Mouse (Mus musculus) intestine, embryonic 15.5 days (tissue): ENCODE data around the gene Col2a1. TPM values are rescaled to one million over a fixed set of nuclear protein-coding genes. Genes with fewer than 3 reads are reported as not detected.

Experiments
- ATAC-seq: fragments of 200-750 bp; cut with Nextera tagmentation; 2 replicates; pipeline ENCODE4 v1.8.0; 2017; ENCODE audit warnings: moderate TSS enrichment, moderate library complexity
- H3K27ac ChIP-seq: fragments of 300-500 bp; sonication (generic); 2 replicates; pipeline ENCODE4 v1.5.1; 2015; ENCODE audit warnings: mild to moderate bottlenecking, inconsistent platforms
- H3K27me3 ChIP-seq: fragments of 300-500 bp; sonication (generic); replicated peaks from 2 replicates; pipeline ENCODE4 v1.6.1; 2015; ENCODE audit warnings: inconsistent platforms
- H3K36me3 ChIP-seq: fragments of 300-500 bp; sonication (generic); 2 replicates; pipeline ENCODE4 v1.6.1; 2015; ENCODE audit warnings: inconsistent platforms
- H3K4me1 ChIP-seq: fragments of 300-500 bp; sonication (generic); replicated peaks from 2 replicates; pipeline ENCODE4 v1.6.1; 2015; ENCODE audit warnings: inconsistent platforms
- H3K4me2 ChIP-seq: fragments of 300-500 bp; sonication (generic); replicated peaks from 2 replicates; pipeline ENCODE4 v1.6.1; 2015; ENCODE audit warnings: mild to moderate bottlenecking, inconsistent platforms
- H3K4me3 ChIP-seq: fragments of 300-500 bp; sonication (generic); replicated peaks from 2 replicates; pipeline ENCODE4 v1.5.1; 2015; ENCODE audit warnings: inconsistent platforms
- H3K9ac ChIP-seq: fragments of 300-500 bp; sonication (generic); 2 replicates; pipeline ENCODE4 v1.6.1; 2015; ENCODE audit warnings: inconsistent platforms
- H3K9me3 ChIP-seq: fragments of 300-500 bp; sonication (generic); 2 replicates; pipeline ENCODE4 v1.6.1; 2016; ENCODE audit warnings: inconsistent platforms
- WGBS: fragments of 180-500 bp; shearing (Covaris S2); methylation state at CpG from one replicate; pipeline ENCODE4 v1.1.7; 2015; 5-methylcytosine and 5-hydroxymethylcytosine counted together
- polyA plus RNA-seq: library from polyadenylated mRNA; unstranded; fragments of >200 nt; fragmentation: Nextera tagmentation; extraction: Ambion mirVana; gene quantifications from 2 replicates; pipeline ENCODE4 v1.2.1, GENCODE M21; 2015

The Col2a1 gene
- polyA plus RNA-seq: 2.0 and 2.7 TPM in 2 replicates

GRCm38 (mm10) chr15:98003822-98004739 is at the start of gene Col2a1:
Gene Col2a1, minus strand, starts transcription at chr15:98004695.
- ATAC-seq: no peak
- peaks cover 45% of the 10 kb centered on the region for H3K4me1 ChIP-seq
- H3K9ac ChIP-seq: peak within 1 kb of the TSS; percentile 28

GRCm38 (mm10) chr15:98051685-98052084 is 47.2 kb upstream of the Col2a1 start:
- Histone ChIP-seq H3K4me3 (no peak overlapping the region), H3K4me1 (no peaks in the 10 kb centered on the region), H3K4me2 (no peak overlapping the region), H3K36me3 (peaks cover 33% of the 10 kb centered on the region), H3K9ac (no peak overlapping the region), H3K27ac (no peak overlapping the region), H3K9me3 (no peaks in the 10 kb centered on the region), H3K27me3 (no peaks in the 10 kb centered on the region)
- no peak for ATAC-seq
- 90% methylated on average over 5 of the region's 5 CpGs for WGBS

More at GRCm38 (mm10) chr15:98003822-98004739, at the start of gene Col2a1:
- H3K4me2 ChIP-seq: peak within 1 kb of the TSS; percentile 67
- no peaks in the 10 kb centered on the region for H3K9me3 ChIP-seq
- H3K4me3 ChIP-seq: peak within 1 kb of the TSS; percentile 30
- peaks cover 72% of the 10 kb centered on the region for H3K27me3 ChIP-seq
- WGBS: under 1% methylated on average over 58 of the region's 59 CpGs
- H3K36me3 ChIP-seq: no peaks in the 10 kb centered on the region
- no peak within 1 kb of the TSS for H3K27ac ChIP-seq

- no peak for ATAC-seq
- Histone ChIP-seq H3K27ac (no peak overlapping the region), H3K36me3 (peaks cover 47% of the 10 kb centered on the region), H3K4me3 (no peak overlapping the region), H3K9me3 (no peaks in the 10 kb centered on the region), H3K4me1 (no peaks in the 10 kb centered on the region), H3K27me3 (no peaks in the 10 kb centered on the region), H3K4me2 (no peak overlapping the region), H3K9ac (no peak overlapping the region)
- 90% methylated on average over 13 of the region's 13 CpGs for WGBS
These were observed 44.6 kb upstream of the Col2a1 start for GRCm38 (mm10) chr15:98048918-98049700.

GRCm38 (mm10) chr15:98044387-98044786 is 39.9 kb upstream of the Col2a1 start:
- H3K4me2 ChIP-seq: no peak overlapping the region
- H3K4me1 ChIP-seq: no peaks in the 10 kb centered on the region
- H3K27ac ChIP-seq: no peak overlapping the region
- no peaks in the 10 kb centered on the region for H3K27me3 ChIP-seq
- ATAC-seq: no peak
- H3K4me3 ChIP-seq: no peak overlapping the region
- H3K36me3 ChIP-seq: peaks cover 35% of the 10 kb centered on the region
- WGBS: 91% methylated on average over 5 of the region's 5 CpGs
- no peak overlapping the region for H3K9ac ChIP-seq
- no peaks in the 10 kb centered on the region for H3K9me3 ChIP-seq

GRCm38 (mm10) chr15:98043967-98044366 is 39.5 kb upstream of the Col2a1 start:
- 92% methylated on average over 6 of the region's 6 CpGs for WGBS
- no peak overlapping the region for H3K4me2 ChIP-seq
- H3K36me3 ChIP-seq: peaks cover 37% of the 10 kb centered on the region
- no peak overlapping the region for H3K4me3 ChIP-seq
- no peaks in the 10 kb centered on the region for H3K27me3 ChIP-seq
- no peak for ATAC-seq
- no peaks in the 10 kb centered on the region for H3K4me1 ChIP-seq
- H3K27ac ChIP-seq: no peak overlapping the region
- H3K9ac ChIP-seq: no peak overlapping the region
- H3K9me3 ChIP-seq: no peaks in the 10 kb centered on the region

GRCm38 (mm10) chr15:98042508-98042907 is 38.0 kb upstream of the Col2a1 start:
- no peaks in the 10 kb centered on the region for H3K9me3 ChIP-seq
- no peak overlapping the region for H3K4me3 ChIP-seq
- H3K27ac ChIP-seq: no peak overlapping the region
- H3K27me3 ChIP-seq: no peaks in the 10 kb centered on the region
- no peak for ATAC-seq
- H3K4me1 ChIP-seq: no peaks in the 10 kb centered on the region
- 92% methylated on average over 12 of the region's 12 CpGs for WGBS
- no peak overlapping the region for H3K4me2 ChIP-seq
- H3K9ac ChIP-seq: no peak overlapping the region
- peaks cover 32% of the 10 kb centered on the region for H3K36me3 ChIP-seq

GRCm38 (mm10) chr15:98039682-98040081 is 35.2 kb upstream of the Col2a1 start:
- Histone ChIP-seq H3K27ac (no peak overlapping the region), H3K27me3 (no peaks in the 10 kb centered on the region), H3K4me1 (no peaks in the 10 kb centered on the region), H3K4me3 (no peak overlapping the region), H3K9ac (no peak overlapping the region), H3K4me2 (no peak overlapping the region), H3K9me3 (no peaks in the 10 kb centered on the region), H3K36me3 (peaks cover 17% of the 10 kb centered on the region)
- no peak for ATAC-seq
- 84% methylated on average over 10 of the region's 10 CpGs for WGBS

GRCm38 (mm10) chr15:98036578-98036977 is 32.1 kb upstream of the Col2a1 start:
- H3K4me2 ChIP-seq: no peak overlapping the region
- ATAC-seq: no peak
- no peaks in the 10 kb centered on the region for H3K9me3 ChIP-seq
- no peak overlapping the region for H3K4me3 ChIP-seq
- peaks cover 9% of the 10 kb centered on the region; the same call in 1 of the 2 replicates for H3K36me3 ChIP-seq
- no peak overlapping the region for H3K27ac ChIP-seq
- H3K4me1 ChIP-seq: no peaks in the 10 kb centered on the region
- H3K9ac ChIP-seq: no peak overlapping the region
- H3K27me3 ChIP-seq: no peaks in the 10 kb centered on the region
- 93% methylated on average over 5 of the region's 5 CpGs for WGBS

GRCm38 (mm10) chr15:98035076-98035755 is 30.7 kb upstream of the Col2a1 start:
- Histone ChIP-seq H3K9ac (no peak overlapping the region), H3K9me3 (no peaks in the 10 kb centered on the region), H3K36me3 (peaks cover 9% of the 10 kb centered on the region; the same call in 1 of the 2 replicates), H3K4me3 (no peak overlapping the region), H3K27ac (no peak overlapping the region), H3K4me1 (no peaks in the 10 kb centered on the region), H3K4me2 (no peak overlapping the region), H3K27me3 (no peaks in the 10 kb centered on the region)
- ATAC-seq: no peak
- WGBS: 25% methylated on average over 3 of the region's 3 CpGs

- Histone ChIP-seq H3K4me2 (no peak overlapping the region), H3K9ac (no peak overlapping the region), H3K36me3 (0 out of 2 replicates have a peak, but pooled peaks cover 3% of the 10 kb centered on the region), H3K27me3 (no peaks in the 10 kb centered on the region), H3K9me3 (no peaks in the 10 kb centered on the region), H3K4me3 (no peak overlapping the region), H3K4me1 (no peaks in the 10 kb centered on the region), H3K27ac (no peak overlapping the region)
- WGBS: 78% methylated on average over 9 of the region's 9 CpGs
- ATAC-seq: 0 out of 2 replicates have a peak, but pooled peaks have one; percentile 31
These were observed 28.8 kb upstream of the Col2a1 start for GRCm38 (mm10) chr15:98033233-98033748.

GRCm38 (mm10) chr15:98029798-98030197 is 25.3 kb upstream of the Col2a1 start:
- no peak overlapping the region for H3K4me2 ChIP-seq

More at GRCm38 (mm10) chr15:98029798-98030197, 25.3 kb upstream of the Col2a1 start:
- Histone ChIP-seq H3K4me1 (peaks cover 23% of the 10 kb centered on the region), H3K27me3 (no peaks in the 10 kb centered on the region), H3K9ac (no peak overlapping the region), H3K36me3 (no peaks in the 10 kb centered on the region), H3K9me3 (no peaks in the 10 kb centered on the region), H3K4me3 (no peak overlapping the region), H3K27ac (no peak overlapping the region)
- 78% methylated on average over 6 of the region's 6 CpGs for WGBS
- ATAC-seq: no peak
